Mouse (Mus musculus): ENCODE data around the gene Itga5.

Gene Itga5

GRCm38 (mm10) chr15:103365471-103366375 is 840 bp downstream of the Itga5 start:
- no peak for DNase-seq (ENCODE audit: low spot score)

DNA sequence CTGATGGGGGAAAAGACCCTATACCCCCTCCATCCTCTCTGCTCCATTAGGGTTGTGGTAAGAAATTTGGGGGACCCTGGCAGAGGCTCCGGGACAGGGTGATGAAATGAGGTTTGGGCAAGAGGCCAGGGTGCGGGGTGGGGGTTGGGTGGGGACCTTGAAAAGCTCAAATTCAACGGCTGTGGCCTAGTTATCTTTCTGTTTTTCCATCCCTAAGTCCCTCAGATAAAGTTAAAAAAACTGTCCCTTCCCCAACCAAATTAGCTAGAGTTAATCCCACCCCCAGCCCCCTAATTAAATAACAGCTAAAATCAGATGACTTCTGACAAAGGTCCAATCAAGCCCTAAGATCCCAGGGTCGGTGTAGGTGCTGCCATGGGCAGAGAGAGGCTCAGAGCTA is 1.8 kb downstream of the Itga5 start:
- no peak for DNase-seq (ENCODE audit: low spot score)

DNA sequence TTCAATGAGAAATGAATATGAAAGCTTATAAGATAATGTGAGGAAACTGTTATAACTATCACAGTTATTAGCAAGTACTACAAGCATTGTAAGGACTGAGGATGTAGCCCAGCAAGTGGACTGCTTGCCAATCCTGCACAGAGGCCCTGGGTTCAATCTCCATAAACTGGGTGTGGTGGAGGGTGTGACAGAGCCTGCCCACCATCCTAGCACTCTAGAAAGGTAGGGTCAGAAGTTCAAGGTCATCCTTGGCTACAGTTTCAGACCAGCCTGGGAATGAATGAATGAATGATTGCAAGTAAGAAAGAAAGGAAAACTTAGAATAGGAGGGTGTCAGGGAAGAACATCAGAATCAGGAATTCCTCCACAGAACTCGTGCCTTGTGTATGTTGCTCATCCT is 2.8 kb downstream of the Itga5 start:
- DNase-seq (ENCODE audit: low spot score): no peak

DNA sequence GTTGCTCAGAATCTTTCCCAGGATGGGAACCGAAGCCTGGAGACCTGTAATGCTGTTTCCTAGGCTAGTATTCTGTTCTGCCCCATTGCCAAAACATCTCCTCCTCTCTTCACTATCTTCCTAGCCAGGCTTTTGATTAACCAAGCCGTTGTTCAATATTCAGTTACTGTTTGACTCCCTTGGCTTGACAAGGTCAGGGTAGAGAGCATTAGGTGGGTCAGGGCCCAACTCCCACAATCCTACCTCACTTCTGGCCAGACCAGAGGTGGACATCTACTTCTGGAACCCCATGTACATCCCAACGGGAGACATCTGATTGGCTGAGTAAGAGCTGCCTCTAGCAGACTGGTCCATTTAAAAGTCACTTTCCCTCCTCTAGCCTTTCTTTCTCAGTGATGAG is 3.6 kb downstream of the Itga5 start:
- DNase-seq (ENCODE audit: low spot score): no peak

- no peak for DNase-seq (ENCODE audit: low spot score)
Measured at GRCm38 (mm10) chr15:103362333-103362732, 4.2 kb downstream of the Itga5 start.

GRCm38 (mm10) chr15:103361269-103361668 is 5.3 kb downstream of the Itga5 start:
- DNase-seq (ENCODE audit: low spot score): no peak

DNA sequence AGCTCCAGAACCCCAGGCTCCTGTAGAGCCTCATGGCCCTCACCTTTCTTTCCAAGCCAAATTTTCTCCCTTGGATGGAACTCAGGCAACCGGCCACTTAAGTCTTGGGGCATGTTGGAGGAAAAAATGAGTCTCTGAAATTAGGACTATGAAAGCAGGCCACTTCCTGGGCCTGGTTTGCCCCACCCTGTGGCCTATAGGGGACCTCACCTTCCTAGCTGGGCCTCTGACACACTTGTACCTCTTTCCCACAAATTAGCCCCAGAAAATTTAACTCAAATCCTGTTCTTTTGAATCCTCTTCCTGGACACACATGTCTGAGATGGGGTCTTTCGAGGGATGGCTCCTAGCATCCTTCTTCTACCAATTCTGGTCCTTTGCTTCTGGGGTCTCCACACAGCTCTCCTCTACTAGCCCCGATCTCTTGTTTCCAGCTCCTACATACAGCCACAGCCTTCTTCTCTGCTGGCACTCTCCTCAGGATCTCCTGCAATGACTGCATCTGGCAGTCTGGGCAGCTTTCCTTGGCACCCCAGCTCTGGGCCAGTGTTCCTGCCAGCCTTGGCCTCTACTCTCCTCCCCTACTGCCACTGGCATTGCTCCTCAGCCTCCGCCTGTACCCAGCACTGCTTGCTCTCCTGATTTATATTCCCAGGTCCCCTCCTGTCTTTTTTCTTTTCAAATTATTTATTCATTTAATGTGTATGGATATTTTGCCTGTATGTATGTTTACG is 6.5 kb downstream of the Itga5 start:
- no peak for DNase-seq (ENCODE audit: low spot score)

- DNase-seq (ENCODE audit: low spot score): no peak
Measured at GRCm38 (mm10) chr15:103359122-103359510, 7.4 kb downstream of the Itga5 start.

DNA sequence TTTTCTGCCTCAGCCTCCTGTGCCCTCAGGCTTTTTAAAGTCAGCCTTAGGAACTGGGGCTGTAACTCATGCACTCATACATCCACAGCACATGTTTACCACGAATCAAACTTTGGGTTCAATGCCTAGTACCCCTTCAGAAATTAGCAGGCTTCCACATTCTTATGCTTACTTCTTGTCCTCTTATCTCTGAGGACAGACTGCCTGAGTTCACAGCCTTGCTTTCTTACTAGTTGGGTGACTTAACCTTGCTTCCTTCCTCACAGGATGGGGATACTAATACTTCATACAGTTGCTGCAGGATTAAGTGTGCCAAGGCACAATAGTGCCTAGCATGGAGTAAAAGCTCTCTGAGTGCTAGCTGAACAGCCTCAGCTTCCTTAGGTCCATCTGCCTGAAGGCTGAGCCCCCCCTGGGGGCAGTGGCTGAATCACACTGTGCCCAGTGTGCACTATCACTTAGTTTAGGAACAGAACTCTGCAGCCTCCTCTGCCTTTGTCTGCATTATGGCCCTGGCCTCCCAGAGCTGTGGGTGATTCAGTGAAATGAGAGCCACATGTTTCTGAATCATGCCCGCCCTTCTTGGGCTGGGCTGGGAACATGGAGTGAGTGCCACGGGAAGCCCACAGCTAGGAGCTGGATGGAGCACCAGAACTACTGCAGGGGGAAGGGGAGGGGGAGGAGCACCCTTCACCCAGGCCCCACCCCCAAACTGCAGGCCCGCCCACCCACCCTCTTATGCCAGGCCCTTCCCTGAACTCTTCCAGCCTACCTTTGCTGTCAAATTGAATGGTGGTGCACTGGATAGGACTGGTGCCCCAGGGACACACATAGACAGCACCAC is 8.1 kb downstream of the Itga5 start:
- no peak for DNase-seq (ENCODE audit: low spot score)

DNA sequence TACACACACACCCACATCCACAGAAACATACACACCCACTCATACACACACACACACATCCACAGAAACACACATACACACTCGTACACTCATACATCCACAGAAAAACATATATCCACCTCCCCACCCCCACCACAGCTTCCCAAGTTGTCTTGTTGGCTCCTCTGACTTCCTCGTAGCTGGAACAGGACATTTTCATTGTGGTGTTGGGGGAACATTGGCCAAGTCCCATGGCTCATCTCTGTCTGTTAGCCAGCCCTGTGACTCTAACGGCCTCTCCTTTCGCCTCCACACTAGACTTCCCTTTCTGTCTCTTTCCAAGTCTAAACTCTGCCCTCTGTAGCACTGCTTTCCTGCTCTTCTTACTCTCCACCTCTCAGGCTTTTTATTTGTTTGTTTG is 8.7 kb downstream of the Itga5 start:
- DNase-seq (ENCODE audit: low spot score): no peak

DNA sequence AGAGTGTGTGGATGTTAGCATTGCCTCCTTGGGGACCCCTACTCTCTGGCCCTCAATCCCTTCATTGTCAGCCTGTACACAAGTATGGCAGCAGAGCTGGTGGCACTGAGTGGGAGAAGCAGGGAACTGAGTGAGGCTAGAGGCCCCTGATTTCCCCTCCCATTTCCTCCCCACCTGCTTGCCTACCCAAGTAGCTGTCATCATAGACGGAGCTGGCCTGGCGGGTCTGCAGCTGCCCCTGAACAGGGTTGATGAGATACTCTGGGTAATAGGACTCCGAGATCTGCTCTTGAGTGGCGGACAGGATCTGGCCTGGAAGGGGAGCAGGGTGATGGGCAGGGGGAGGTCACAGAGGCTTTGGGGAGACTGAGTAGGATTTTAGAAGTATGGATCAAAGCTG is 10.4 kb downstream of the Itga5 start:
- DNase-seq (ENCODE audit: low spot score): no peak

DNA sequence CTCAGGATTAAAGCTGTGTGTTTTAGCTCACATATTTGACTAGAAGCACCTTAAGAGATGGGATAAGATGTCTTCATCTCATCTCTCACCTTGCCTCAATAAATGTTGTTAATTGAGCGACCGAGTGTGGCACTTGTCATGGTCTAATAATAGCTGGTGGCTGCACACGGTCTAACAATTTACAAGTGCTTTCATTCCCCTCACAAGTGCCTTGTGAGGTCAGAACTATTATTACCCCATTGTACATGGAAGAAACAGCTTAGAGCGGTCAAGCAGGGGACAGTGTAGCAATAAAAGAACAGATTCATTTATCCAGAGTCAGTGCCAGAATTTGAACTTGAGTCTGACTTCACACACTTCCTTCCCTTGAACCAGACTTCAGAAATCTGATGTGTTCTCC is 11.1 kb downstream of the Itga5 start:
- no peak for DNase-seq (ENCODE audit: low spot score)

DNA sequence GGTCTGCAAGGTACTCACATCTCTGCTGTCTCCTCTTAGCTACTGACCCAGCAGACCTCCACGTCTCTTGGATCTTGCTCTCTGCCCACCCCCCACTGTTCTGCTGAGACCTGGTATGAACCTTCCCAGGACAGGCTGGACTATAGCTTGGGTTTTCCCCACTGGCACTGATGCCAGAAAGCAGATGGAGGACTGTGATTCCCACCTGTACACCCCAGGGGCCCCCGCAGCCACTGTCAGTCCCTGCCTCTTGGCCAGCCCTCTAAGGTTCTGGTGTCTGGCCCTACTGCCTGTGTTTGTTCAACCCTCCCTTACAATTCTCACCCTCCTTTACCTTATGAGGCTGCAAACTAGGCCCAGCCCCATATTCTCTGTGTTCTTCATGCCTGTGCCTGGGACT is 11.9 kb downstream of the Itga5 start:
- no peak for DNase-seq (ENCODE audit: low spot score)

GRCm38 (mm10) chr15:103353511-103354256 is 12.9 kb downstream of the Itga5 start:
- DNase-seq (ENCODE audit: low spot score): no peak

DNA sequence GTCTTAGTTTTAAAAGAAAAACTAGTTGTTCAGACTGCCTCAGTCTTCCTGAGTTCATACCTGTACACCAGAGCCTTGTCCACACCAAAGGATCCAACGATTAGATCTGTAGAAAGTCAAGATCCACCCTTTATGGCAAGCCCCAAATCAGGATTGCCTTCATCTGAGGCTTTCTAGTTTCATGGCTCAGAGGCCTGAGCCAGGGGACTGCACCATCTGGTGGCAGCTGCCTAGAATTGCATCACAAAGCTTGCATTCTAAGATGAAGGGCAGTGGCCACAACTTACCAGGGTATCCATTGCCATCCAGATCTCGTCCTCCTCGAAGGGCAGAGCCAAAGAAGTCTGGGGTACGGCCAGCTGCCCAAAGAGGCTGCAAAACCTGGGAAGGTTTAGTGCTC is 13.7 kb downstream of the Itga5 start:
- no peak for DNase-seq (ENCODE audit: low spot score)

GRCm38 (mm10) chr15:103347275-103347684 is 19.3 kb downstream of the Itga5 start:
- DNase-seq (ENCODE audit: low spot score): no peak

GRCm38 (mm10) chr15:103345789-103346188 is 20.8 kb downstream of the Itga5 start:
- DNase-seq (ENCODE audit: low spot score): no peak

GRCm38 (mm10) chr15:103343556-103343955 is 23.0 kb downstream of the Itga5 start:
- DNase-seq (ENCODE audit: low spot score): no peak

DNA sequence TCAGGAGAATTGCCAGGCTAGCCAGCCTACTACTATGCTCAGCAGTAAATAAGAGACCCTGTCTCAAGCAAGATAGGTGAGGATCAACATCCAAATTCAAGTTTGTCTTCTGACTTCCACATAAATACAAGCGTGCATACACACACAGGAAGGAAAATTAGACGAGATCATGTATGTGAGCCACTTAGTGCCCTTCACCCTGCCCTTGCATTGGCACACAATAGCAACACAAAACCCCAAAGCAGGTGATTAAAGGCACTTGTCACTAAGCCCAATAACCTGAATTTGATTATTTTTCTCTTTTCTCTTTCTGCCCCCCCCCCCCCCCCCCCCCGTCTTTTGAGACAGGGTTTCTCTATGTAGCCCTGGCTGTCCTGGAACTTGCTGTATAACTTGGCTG is 23.6 kb downstream of the Itga5 start:
- DNase-seq (ENCODE audit: low spot score): no peak

DNA sequence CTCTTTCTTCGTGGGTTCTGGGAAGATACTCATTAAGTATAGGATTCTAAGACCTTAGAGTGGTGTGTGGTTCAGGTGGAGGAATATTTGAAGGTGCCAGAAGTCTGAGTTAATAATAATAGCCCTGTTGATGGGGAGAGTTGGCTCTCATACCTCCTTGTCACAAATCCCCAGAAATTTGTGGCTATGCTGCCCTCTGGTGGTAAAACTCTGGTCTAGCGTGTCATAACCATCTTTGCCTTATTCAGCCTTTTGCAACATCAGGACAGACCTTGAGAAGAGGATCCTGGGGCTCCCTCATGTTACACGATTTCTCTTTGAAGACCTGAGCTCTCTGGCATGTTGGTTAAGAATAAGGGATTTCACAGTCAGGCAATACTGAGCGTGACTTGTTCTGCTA is 24.1 kb downstream of the Itga5 start:
- peak; percentile 72 for DNase-seq (ENCODE audit: low spot score)

DNA sequence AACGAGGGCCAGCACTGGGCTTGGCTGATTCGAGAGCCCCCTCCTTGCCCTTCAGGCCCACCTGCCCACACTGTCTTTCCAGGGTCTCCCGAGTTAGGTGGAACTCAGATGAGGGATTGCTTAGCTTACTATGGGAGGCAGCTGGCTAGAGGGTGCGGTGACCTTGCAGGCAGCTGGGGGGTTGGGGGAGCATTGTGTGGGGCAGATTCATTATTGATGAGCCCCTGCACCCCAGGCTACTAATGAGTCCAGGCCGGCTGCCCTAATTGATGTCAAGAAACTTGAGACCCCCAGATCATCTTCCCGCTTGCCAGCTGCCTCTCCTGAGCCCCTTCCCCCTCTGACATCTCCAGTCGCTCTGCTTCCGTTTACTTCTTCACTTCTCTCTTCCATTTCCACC is 25.0 kb downstream of the Itga5 start:
- DNase-seq (ENCODE audit: low spot score): no peak

GRCm38 (mm10) chr15:103340786-103341185 is 25.8 kb downstream of the Itga5 start:
- DNase-seq (ENCODE audit: low spot score): no peak
